Mouse (Mus musculus): ENCODE measurements around the gene Gnaz. TPM values are rescaled to one million over a fixed set of nuclear protein-coding genes. Genes with fewer than 3 reads are reported as not detected.

Gnaz gene
- polyA plus RNA-seq, 1 experiment = 76.3 TPM

- peak in 1 of 2 experiments; percentile 77 for DNase-seq (ENCODE audit: extremely low spot score in 1 of 2, low spot score in 1 of 2)
Observed at GRCm38 (mm10) chr10:75060217-75060842, 93.4 kb downstream of the Gnaz start, which contains the start of gene Bcr. Bcr (plus strand) TSS chr10:75060592.

- DNase-seq (ENCODE audit: extremely low spot score in 1 of 2, low spot score in 1 of 2) = no peak
Observed at GRCm38 (mm10) chr10:75060843-75061235, 93.9 kb downstream of the Gnaz start.

GRCm38 (mm10) chr10:75061341-75062188, 94.6 kb downstream of the Gnaz start:
- no peak for DNase-seq (ENCODE audit: extremely low spot score in 1 of 2, low spot score in 1 of 2)

- DNase-seq (ENCODE audit: extremely low spot score in 1 of 2, low spot score in 1 of 2) = no peak
Observed at GRCm38 (mm10) chr10:75062189-75062561, 95.2 kb downstream of the Gnaz start.

- DNase-seq (ENCODE audit: extremely low spot score in 1 of 2, low spot score in 1 of 2) = no peak
Observed at GRCm38 (mm10) chr10:75062621-75063020, 95.6 kb downstream of the Gnaz start.

- DNase-seq (ENCODE audit: extremely low spot score in 1 of 2, low spot score in 1 of 2) = no peak
Observed at GRCm38 (mm10) chr10:75063301-75063965, 96.5 kb downstream of the Gnaz start.

- DNase-seq (ENCODE audit: extremely low spot score in 1 of 2, low spot score in 1 of 2) = no peak
Observed at GRCm38 (mm10) chr10:75065691-75066090, 98.7 kb downstream of the Gnaz start.

Other genes with a start within 250 kb of the Gnaz start
- gene Rsph14, start 65.4 kb downstream of the Gnaz start, polyA plus RNA-seq (2012; rRNA removed) = 0.32 and 0.42 TPM in 2 replicates
- 41.6 TPM in 2 replicates for gene Rab36, start 69.9 kb downstream of the Gnaz start, polyA plus RNA-seq (2012; rRNA removed)
- gene Bcr, start 93.4 kb downstream of the Gnaz start, polyA plus RNA-seq (2012; rRNA removed) = 68.9 and 69.4 TPM in 2 replicates
- gene Specc1l, start 244.9 kb downstream of the Gnaz start, polyA plus RNA-seq (2012; rRNA removed) = 26.3 and 29.6 TPM in 2 replicates